ENCODE assay signal across 9 mouse cellular contexts in genomic region chr6:67532665-67533440, GRCm38 (mm10). TPM values are rescaled to one million over a fixed set of nuclear protein-coding genes. Genes with fewer than 3 reads are reported as not detected.
DNase-seq lines count a peak whose midpoint lies in the region; ATAC-seq and TF ChIP-seq lines count a peak whose summit lies in the region.
"Had no signal": no experiment of that assay in that cellular context is flagged by ENCODE, and none has a peak within 500 bp of the region (broad histone marks: within the 10 kb centered on the region; RNA-seq: fewer than 3 reads in every experiment).

No protein-coding gene starts in this region.

- WGBS in limb, embryonic 11.5 days, result 7% methylated on average over 29 of the region's 29 CpGs
- 8% methylated on average over 28 of the region's 29 CpGs for WGBS in midbrain, embryonic 11.5 days
- 9% methylated on average over 29 of the region's 29 CpGs for WGBS in stomach, postnatal 0 days

- no peaks in the 10 kb centered on the region for H3K9me3 ChIP-seq in limb, embryonic 11.5 days (ENCODE audit: control insufficient read depth, low read length)
- no peaks in the 10 kb centered on the region for H3K9me3 ChIP-seq in midbrain, embryonic 11.5 days (ENCODE audit: control insufficient read depth, low read length)
- no peaks in the 10 kb centered on the region for H3K9me3 ChIP-seq in stomach, postnatal 0 days (ENCODE audit: control insufficient read depth, low read length)

- TF ChIP-seq EP300 in stomach, postnatal 0 days (optimal IDR thresholded peaks at IDR 0.05), result no peak

- DNase-seq in CD4-positive helper T cell, adult 2 months (ENCODE audit: low read depth, low spot score), result peak; percentile 49
- DNase-seq in ZHBTc4 (ENCODE audit: low read depth, low spot score), result peak; percentile 79
- peak; percentile 73 for DNase-seq in limb, embryonic 11.5 days (ENCODE audit: low spot score)
- peak; percentile 91 for DNase-seq in midbrain, embryonic 11.5 days (ENCODE audit: low spot score, missing footprints)
- DNase-seq in stomach, postnatal 0 days (ENCODE audit: low spot score), result peak; percentile 36
- no peak for DNase-seq in c-Kit-positive CD71-positive TER-119-positive erythroid progenitor cells, embryonic 14.5 days (ENCODE audit: low spot score)
- DNase-seq in gastrocnemius, adult 18-20 months (ENCODE audit: low spot score), result no peak

- H3K27ac ChIP-seq in limb, embryonic 11.5 days (replicated peaks; ENCODE audit: low read depth, low read length), result no peak overlapping the region
- H3K27ac ChIP-seq in midbrain, embryonic 11.5 days (ENCODE audit: low read depth, low read length), result no peak overlapping the region
- H3K27ac ChIP-seq in stomach, postnatal 0 days (replicated peaks), result peak overlapping the region; percentile 56

- peak; percentile 71 to 75 for ATAC-seq in hematopoietic stem cell, adult 5-6 weeks (replicated peaks in 1 of 2; ENCODE audit: insufficient read depth in 1 of 2, low FRiP score in 2 of 2, low TSS enrichment in 1 of 2, low read depth in 1 of 2, poor library complexity in 2 of 2, severe bottlenecking in 2 of 2)
- peak; percentile 80 for ATAC-seq in limb, embryonic 11.5 days (ENCODE audit: insufficient number of reproducible peaks, low FRiP score, low TSS enrichment, low read depth)
- ATAC-seq in midbrain, embryonic 11.5 days (ENCODE audit: low FRiP score), result peak; percentile 51; the same call in 1 of the 2 replicates
- peak; percentile 61 for ATAC-seq in stomach, postnatal 0 days (ENCODE audit: low FRiP score, low TSS enrichment)

- no peak overlapping the region for H3K9ac ChIP-seq in limb, embryonic 11.5 days (ENCODE audit: low read length)
- H3K9ac ChIP-seq in midbrain, embryonic 11.5 days (ENCODE audit: low read length), result no peak overlapping the region
- no peak overlapping the region for H3K9ac ChIP-seq in stomach, postnatal 0 days (ENCODE audit: low read length)

- H3K4me2 ChIP-seq in limb, embryonic 11.5 days (ENCODE audit: low read depth, severe bottlenecking), result peak overlapping the region; percentile 41
- peak overlapping the region; percentile 35 for H3K4me2 ChIP-seq in midbrain, embryonic 11.5 days
- H3K4me2 ChIP-seq in stomach, postnatal 0 days (replicated peaks; ENCODE audit: low read depth), result peak overlapping the region; percentile 42

- H3K27me3 ChIP-seq in limb, embryonic 11.5 days (ENCODE audit: control insufficient read depth, insufficient read depth, low read length), result peaks cover 42% of the 10 kb centered on the region
- H3K27me3 ChIP-seq in midbrain, embryonic 11.5 days (ENCODE audit: control insufficient read depth, insufficient read depth, low read length), result peaks cover 49% of the 10 kb centered on the region
- peaks cover 9% of the 10 kb centered on the region; the same call in 1 of the 2 replicates for H3K27me3 ChIP-seq in stomach, postnatal 0 days (ENCODE audit: control insufficient read depth, insufficient read depth, low read length)

- peaks cover 3% of the 10 kb centered on the region; the same call in 1 of the 2 replicates for H3K4me1 ChIP-seq in limb, embryonic 11.5 days (ENCODE audit: control insufficient read depth, insufficient read depth, low read length)
- H3K4me1 ChIP-seq in midbrain, embryonic 11.5 days (ENCODE audit: control insufficient read depth, insufficient read depth, low read length), result peaks cover 9% of the 10 kb centered on the region
- no peaks in the 10 kb centered on the region for H3K4me1 ChIP-seq in stomach, postnatal 0 days (replicated peaks; ENCODE audit: control insufficient read depth, insufficient read depth)

- H3K36me3 ChIP-seq in limb, embryonic 11.5 days (ENCODE audit: control insufficient read depth, insufficient read depth, low read length), result no peaks in the 10 kb centered on the region
- H3K36me3 ChIP-seq in midbrain, embryonic 11.5 days (ENCODE audit: control insufficient read depth, insufficient read depth, low read length), result no peaks in the 10 kb centered on the region
- no peaks in the 10 kb centered on the region for H3K36me3 ChIP-seq in stomach, postnatal 0 days (ENCODE audit: control insufficient read depth, insufficient read depth, low read length)

- TF ChIP-seq CTCF in stomach, postnatal 0 days (IDR thresholded peaks at IDR 0.05; ENCODE audit: low read depth), result no peak

- peak overlapping the region; percentile 11; the same call in 1 of the 2 replicates for H3K4me3 ChIP-seq in limb, embryonic 11.5 days (ENCODE audit: low read depth, low read length)
- peak overlapping the region; percentile 16; the same call in 1 of the 2 replicates for H3K4me3 ChIP-seq in midbrain, embryonic 11.5 days (ENCODE audit: low read depth, low read length)
- peak overlapping the region; percentile 44 for H3K4me3 ChIP-seq in stomach, postnatal 0 days (ENCODE audit: low read depth, low read length)

RNA-seq across cellular contexts. Expression of gene Tacstd2, which starts 2.7 kb away (rescaled TPM):
- 16.6 and 17.1 TPM in 2 replicates for total RNA-seq in hematopoietic stem cell, adult 5-6 weeks (2017)
- 11.6 and 12.4 TPM in 2 replicates for polyA plus RNA-seq in limb, embryonic 11.5 days (2014; fragmentation: Nextera tagmentation; extraction: Ambion mirVana)
- 3.9 and 4.0 TPM in 2 replicates for polyA plus RNA-seq in midbrain, embryonic 11.5 days (2014; fragmentation: Nextera tagmentation; extraction: Ambion mirVana)
- polyA plus RNA-seq in stomach, postnatal 0 days (2015; fragmentation: Nextera tagmentation; extraction: Ambion mirVana), result 260 and 272 TPM in 2 replicates
- not detected for total RNA-seq in gastrocnemius, adult 18-20 months (2021)
- polyA plus RNA-seq: testis, adult 2 months had no signal

RNA-seq across cellular contexts. Expression of gene Il23r, which starts 41.2 kb away (rescaled TPM):
- total RNA-seq in hematopoietic stem cell, adult 5-6 weeks (2017), result not detected in 2 replicates
- not detected in 2 replicates for polyA plus RNA-seq in limb, embryonic 11.5 days (2014; fragmentation: Nextera tagmentation; extraction: Ambion mirVana)
- 0.06 TPM in 1 of 2 replicates, not detected in the other for polyA plus RNA-seq in midbrain, embryonic 11.5 days (2014; fragmentation: Nextera tagmentation; extraction: Ambion mirVana)
- 0.04 and 0.07 TPM in 2 replicates for polyA plus RNA-seq in stomach, postnatal 0 days (2015; fragmentation: Nextera tagmentation; extraction: Ambion mirVana)
- total RNA-seq in gastrocnemius, adult 18-20 months (2021), result not detected
- polyA plus RNA-seq: testis, adult 2 months had no signal

Comparison
In these comparisons a context has a peak if more than half of its experiments do, and no peak if none do; other contexts are left out.
1. DNase-seq: peak in CD4-positive helper T cell, adult 2 months (single experiment), ZHBTc4 (single experiment), limb, embryonic 11.5 days (single experiment), midbrain, embryonic 11.5 days (single experiment) and stomach, postnatal 0 days (single experiment); none in c-Kit-positive CD71-positive TER-119-positive erythroid progenitor cells, embryonic 14.5 days (single experiment) and gastrocnemius, adult 18-20 months (single experiment).
2. RNA of gene Tacstd2, which starts 2.7 kb away (polyA plus RNA-seq): 260 to 272 TPM in stomach, postnatal 0 days; 11.6 to 12.4 TPM in limb, embryonic 11.5 days and 3.9 to 4.0 TPM in midbrain, embryonic 11.5 days; every median in the first group is over 10 times any median in the second.
3. Peak in every context shown above with its lines, with median percentiles within 50 percentile points of each other: ATAC-seq, H3K4me2 ChIP-seq and H3K4me3 ChIP-seq.